Mouse (Mus musculus) cerebellum, adult 11-12 months (tissue): ENCODE measurements around the gene Gtpbp3.
A peak's percentile ranks its signal among the peaks of the same experiment; 100 is the strongest.
"Not testable (repeated sequence)": the region's sequence is repeated elsewhere in the genome, so short reads cannot be mapped to it uniquely, and the experiment has no call there.

ENCODE experiments used
- DNase-seq: peaks from one replicate; pipeline ENCODE4 v3.0.0; 2022

The Gtpbp3 gene

DNA sequence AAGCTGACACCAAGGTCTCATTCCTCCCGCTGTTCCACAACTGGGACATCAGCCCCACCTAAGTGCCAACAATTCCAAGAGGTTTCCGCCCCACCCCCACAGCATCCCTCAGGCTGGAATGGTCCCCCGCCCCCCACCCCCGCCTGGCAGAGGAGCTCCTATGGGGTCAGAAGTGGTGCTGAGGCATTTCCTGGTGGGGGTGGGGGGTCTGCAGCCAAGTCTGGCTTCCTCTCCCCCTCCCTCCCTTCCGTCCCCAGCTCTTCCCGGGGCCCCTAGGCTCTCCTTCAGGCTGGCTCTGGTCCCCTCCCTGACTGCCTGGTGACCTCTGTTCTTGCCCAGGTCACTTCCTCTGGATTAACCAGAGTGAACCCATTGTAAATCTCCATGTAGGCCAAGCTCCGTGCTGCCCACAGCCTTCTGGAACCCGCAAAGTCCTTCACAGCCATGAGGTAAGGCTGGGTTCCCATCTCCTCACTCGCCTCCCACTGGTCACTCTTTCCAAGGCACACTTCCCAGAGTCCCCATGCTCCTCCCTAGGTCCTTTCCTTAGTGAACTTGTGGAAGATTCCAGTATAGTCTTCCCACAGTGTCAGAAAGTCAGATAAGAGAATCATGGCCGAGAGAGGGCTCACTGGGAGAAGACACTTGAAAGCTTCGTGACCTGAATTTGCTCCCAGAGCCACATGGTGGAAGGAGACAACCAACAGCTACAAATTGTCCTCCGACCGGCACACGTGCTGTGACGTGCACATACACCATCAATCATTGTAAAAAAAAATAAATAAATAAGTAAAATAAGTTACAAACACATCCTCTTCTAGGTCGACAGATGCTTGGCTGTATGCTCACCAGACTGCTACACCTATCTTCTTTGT, 11.2 kb downstream of the Gtpbp3 start:
- DNase-seq: peak; percentile 23

DNA sequence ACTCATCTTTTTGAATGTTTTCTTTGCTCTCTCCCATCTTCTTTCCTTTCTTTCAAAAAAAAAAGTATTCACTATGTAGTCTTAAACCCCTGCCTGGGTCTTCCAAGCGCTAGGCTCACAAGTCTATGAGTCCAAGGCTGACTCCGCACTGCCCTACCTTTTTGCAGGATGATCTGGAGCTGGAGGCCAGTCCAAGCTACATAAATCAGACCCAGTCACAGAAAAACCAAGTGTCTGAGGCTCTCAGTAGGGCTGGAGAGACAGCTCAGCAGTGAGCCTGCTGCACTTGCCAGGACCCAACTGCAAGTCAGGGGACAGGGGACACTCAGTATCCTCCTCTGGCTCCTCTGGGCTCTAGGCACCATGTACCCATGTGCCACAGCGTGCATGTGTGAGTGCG, 16.4 kb downstream of the Gtpbp3 start:
- no peak for DNase-seq

GRCm38 (mm10) chr8:71505326-71505725, 17.4 kb downstream of the Gtpbp3 start:
- DNase-seq: no peak

GRCm38 (mm10) chr8:71505979-71506378, 18.1 kb downstream of the Gtpbp3 start:
- DNase-seq: peak; percentile 77

GRCm38 (mm10) chr8:71507589-71508104, 19.7 kb downstream of the Gtpbp3 start:
- DNase-seq: peak; percentile 86

GRCm38 (mm10) chr8:71509316-71509715, 21.4 kb downstream of the Gtpbp3 start:
- no peak for DNase-seq

GRCm38 (mm10) chr8:71511644-71512043, 23.7 kb downstream of the Gtpbp3 start, which contains the start of gene Plvap:
Gene Plvap (minus strand): TSS chr8:71511752.
- DNase-seq: no peak

DNA sequence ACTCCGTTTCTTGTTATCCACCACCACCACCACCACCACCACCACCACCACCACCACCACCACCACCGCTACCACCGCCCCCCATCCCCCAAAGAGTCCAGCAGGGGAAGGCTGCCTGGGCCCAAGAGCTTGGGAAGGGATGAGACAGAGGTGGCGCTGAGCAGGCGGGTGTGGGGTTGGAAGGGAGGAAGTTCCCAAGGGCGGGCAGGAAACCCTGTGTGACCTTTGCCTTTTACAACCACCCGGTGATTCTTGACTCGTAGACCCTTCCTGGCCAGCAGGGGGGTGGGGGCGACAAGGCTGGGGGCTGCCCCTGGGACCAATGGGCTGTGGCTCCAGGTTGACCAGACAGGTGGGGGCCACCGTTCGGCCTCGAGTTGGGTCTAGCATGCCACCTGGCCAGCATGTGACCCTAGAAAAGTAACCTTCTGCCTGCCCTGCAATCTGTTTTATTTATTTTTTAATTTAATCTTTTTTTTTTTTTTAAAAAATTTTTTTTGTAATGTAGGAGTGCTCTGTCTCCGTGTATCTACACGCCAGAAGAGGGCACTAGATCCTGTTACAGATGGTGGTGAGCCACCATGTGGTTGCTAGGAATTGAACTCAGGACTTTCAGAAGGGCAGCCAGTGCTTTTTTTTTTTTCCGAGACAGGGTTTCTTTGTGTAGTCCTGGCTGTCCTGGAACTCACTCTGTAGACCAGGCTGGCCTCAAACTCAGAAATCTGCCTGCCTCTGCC, 25.3 kb downstream of the Gtpbp3 start:
- no peak for DNase-seq

DNA sequence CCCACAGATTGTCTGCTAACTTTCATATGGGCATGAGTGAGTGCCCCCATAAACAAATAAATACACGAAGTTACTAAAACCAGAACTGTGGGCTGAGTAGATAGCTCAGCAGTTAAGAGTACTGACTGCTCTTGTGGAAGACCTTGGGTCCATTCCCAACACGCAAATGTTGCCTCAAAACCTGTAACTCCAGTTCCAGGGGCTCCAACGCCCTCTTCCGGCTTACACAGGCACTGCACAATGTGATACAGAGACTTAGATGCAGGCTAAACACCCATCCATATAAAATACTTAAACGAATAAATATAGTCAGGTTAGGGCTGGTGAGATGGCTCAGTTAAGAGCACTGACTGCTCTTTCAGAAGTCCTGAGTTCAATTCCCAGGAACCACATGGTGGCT, 27.1 kb downstream of the Gtpbp3 start:
- DNase-seq: no peak

- no peak for DNase-seq
Observed at GRCm38 (mm10) chr8:71516786-71517185, 28.9 kb downstream of the Gtpbp3 start.

DNA sequence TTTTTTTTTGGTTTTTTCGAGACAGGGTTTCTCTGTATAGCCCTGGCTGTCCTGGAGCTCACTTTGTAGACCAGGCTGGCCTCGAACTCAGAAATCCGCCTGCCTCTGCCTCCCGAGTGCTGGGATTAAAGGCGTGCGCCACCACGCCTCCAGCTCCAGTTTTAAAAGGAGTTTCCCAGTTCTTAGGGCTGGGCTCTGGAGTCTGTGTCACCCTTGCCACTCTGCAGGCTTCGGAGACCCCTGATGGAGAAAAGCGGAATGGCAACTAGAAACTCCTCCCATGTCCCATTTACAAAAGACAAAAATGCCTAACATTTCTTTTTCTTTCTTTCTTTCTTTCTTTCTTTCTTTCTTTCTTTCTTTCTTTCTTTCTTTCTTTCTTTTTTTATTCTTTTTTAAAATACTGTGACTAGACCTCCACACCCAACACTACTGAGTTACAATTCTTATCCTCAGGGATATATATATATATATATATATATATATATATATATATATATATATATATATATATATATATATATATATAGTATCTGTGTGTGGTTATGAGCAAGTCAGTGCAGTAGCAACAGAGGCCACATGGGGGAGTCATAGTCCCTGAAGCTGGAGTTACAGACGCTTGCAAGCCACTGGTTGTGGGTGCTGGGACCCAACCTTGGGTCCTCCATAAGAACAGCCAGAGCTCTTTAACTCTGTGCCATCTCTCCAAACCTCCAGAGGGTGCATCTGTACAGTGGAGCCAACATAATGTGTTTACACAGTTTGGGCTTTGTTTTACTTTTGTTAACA, 31.3 kb downstream of the Gtpbp3 start:
- DNase-seq: not testable (repeated sequence)

GRCm38 (mm10) chr8:71521634-71522033, 33.7 kb downstream of the Gtpbp3 start:
- peak; percentile 88 for DNase-seq

DNA sequence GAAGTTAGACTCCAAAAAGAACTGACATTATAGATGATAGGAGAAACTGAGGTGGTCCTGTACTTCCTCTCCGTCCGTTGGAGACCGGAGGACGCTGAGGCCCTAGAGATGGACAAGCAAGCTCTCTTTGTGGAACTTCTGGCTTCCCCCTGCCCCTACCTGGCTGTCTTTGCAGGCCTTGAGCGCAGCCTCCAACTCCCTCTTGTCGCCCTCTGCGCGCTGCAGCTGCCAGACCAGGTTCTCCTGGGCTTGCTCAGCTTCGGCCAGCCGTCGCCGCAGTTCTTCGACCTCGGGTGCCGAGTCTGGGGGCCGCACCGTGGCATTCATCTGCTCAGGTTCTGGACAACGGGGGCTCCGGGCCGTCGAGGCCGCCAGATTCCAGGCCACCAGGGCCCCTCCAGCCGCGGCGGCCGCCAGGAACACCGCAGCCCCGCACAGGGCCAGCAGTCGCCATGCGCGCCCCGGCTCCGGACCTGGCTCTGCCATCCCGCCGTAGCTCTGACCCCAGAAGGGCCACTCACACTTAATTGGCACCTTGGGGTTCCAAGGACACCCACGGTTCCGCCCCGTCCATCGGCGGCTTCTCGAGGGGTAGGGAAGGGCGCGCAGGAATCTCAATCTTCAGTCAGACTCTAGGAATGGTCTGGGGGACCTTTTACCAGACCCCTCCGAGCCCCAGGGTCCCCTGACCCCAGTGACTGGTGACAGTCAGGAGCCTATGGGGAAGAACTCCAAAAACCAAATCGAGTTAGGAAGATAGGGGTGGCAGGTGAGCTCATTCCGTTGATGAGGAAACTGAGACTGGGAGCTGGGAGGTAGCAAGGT, 37.5 kb downstream of the Gtpbp3 start, which contains the start of gene Ccdc194:
Gene Ccdc194, minus strand, starts transcription at position 486 of the 825 bp plus-strand sequence.
- no peak for DNase-seq

- no peak for DNase-seq
Observed at GRCm38 (mm10) chr8:71526272-71526671, 38.4 kb downstream of the Gtpbp3 start.

DNA sequence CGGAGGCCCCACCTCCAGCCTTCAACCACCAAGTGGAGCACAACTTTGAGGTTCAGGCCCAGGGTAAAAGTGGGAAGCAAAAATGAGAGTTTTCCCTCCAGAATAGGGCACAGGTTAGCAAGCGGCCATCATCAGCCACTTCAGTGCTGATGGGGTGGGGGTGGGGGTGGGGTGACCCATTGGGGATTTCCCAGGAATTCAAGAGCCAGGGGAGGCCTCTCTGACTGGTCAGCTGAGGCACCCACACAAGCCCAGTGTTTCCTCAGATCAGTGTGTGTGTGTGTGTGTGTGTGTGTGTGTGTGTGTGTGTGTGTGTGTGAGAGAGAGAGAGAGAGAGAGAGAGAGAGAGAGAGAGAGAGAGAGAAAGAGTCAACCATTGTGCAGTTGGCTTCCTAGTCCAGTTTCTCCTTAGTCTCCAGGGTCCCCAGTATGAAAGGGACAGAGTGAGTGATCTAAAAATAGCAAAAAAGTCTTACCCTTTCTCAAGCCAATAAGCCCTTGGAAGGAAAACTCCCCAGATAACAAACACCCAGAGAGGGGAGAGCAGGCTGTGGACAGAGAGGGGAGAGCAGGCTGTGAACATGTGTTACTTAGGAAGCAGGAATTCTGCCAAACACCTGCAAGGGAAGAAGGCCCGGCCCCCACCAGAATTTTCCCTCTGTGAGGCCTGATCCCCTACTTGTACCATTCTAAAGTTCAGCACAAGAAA, 39.4 kb downstream of the Gtpbp3 start:
- no peak for DNase-seq

DNA sequence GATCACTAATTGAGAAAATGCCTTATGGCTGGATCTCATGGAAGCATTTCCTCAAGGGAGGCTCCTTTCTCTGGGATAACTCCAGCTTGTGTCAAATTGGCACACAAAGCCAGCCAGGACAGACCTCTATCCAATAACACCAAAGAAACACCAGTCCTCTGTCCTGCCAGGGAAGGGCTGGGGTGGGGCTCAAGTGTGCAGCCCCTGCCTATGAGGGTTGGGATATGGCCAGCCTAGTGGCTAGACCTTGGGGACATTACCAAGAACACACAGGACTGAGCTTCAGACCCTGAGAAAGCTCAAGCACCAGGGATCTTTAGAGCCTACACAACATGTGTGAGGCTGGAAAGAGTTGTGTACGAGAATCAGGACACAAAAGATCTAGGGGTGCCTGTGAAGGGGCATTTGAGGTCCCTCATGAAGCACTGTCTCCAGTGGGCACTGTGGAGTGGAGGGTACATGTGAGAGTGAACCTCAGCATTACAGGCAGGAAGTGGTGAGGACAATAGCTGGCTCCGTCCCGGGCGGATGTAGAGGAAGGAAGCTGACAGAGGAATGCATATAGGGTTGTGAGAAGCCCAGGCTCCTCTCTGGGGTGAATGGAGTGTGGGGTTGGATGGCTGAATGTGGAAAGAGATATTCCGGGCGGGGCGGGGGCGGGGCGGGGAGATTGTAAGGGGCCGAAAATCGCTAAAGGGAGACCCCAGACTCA, 40.6 kb downstream of the Gtpbp3 start:
- DNase-seq: no peak

GRCm38 (mm10) chr8:71530735-71531467, 43.0 kb downstream of the Gtpbp3 start:
- DNase-seq: peak; percentile 70

GRCm38 (mm10) chr8:71534263-71534810, 46.4 kb downstream of the Gtpbp3 start:
- DNase-seq: no peak

DNA sequence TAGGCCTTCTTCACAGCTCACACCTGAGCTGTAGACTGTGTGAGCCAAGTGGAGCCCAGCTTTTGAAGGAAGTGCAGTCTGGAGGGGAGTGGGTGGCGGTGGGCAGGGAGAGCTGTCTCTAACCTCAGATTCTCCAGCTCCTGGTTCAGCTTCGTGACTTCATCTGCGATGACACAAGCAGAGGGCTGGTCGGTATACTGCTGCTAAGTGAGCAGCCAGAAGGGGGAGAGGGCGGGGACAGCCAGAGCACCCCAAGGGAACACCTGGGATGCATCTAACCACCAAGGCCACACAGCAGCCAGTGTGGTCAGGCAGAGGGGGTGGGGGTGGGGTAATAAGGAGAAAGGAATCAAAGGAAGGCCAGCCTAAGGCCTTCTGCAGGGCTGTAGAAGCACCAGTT, 47.8 kb downstream of the Gtpbp3 start:
- no peak for DNase-seq
